Mouse (Mus musculus): ENCODE results near the gene Desi1. TPM values are rescaled to one million over a fixed set of nuclear protein-coding genes. Genes with fewer than 3 reads are reported as not detected.
A peak's percentile ranks its signal among the peaks of the same experiment; 100 is the strongest.

Desi1 gene
- 42.2 and 45.1 TPM in 2 replicates for polyA plus RNA-seq (2015; fragmentation: Nextera tagmentation; extraction: Ambion mirVana)

DNA sequence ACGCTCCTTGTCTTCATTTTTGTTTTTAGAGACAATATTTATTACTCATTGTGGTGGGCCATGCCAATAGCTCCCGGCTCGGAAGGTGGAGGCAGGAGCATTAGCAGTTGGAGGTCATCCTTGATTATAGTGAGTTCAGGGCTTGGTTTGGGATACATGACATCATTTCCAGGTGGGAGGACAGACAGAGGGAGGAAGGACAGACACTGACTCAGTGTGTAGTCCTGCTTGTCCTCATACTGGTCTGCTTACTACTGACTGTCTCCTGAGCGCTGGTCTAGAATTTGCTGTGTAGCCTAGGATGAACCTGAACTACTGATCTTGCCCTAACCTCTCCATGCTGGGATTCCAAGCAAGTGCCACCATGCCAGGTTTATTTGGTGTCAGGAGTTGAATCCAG lies at the start of gene Desi1:
TSS of gene Desi1 (minus strand) at position 101 of the 400 bp plus-strand sequence.
- Histone ChIP-seq H3K4me2 (no peak within 1 kb of the TSS), H3K4me3 (no peak within 1 kb of the TSS), H3K27me3 (no peaks in the 10 kb centered on the region), H3K27ac (no peak within 1 kb of the TSS), H3K4me1 (replicated peaks) (no peaks in the 10 kb centered on the region), H3K36me3 (peaks cover 90% of the 10 kb centered on the region), H3K9me3 (no peaks in the 10 kb centered on the region), H3K9ac (no peak within 1 kb of the TSS)
- 94% methylated on average over 4 of the region's 4 CpGs for WGBS
- ATAC-seq (ENCODE audit: low FRiP score), result no peak

- no peak overlapping the region for H3K4me2 ChIP-seq
- WGBS, result 37% methylated on average over 7 of the region's 7 CpGs
- H3K9ac ChIP-seq, result no peak overlapping the region
- no peaks in the 10 kb centered on the region for H3K36me3 ChIP-seq
- no peaks in the 10 kb centered on the region for H3K9me3 ChIP-seq
- H3K27ac ChIP-seq, result no peak overlapping the region
- no peaks in the 10 kb centered on the region for H3K4me1 ChIP-seq (replicated peaks)
- no peak for ATAC-seq (ENCODE audit: low FRiP score)
- H3K27me3 ChIP-seq, result peaks cover 3% of the 10 kb centered on the region; the same call in 1 of the 2 replicates
- no peak overlapping the region for H3K4me3 ChIP-seq
These were observed 47.5 kb upstream of the Desi1 start for GRCm38 (mm10) chr15:82081161-82081560.

- H3K9me3 ChIP-seq, result no peaks in the 10 kb centered on the region
- no peaks in the 10 kb centered on the region for H3K27me3 ChIP-seq
- H3K27ac ChIP-seq, result no peak overlapping the region
- no peak for ATAC-seq (ENCODE audit: low FRiP score)
- H3K36me3 ChIP-seq, result no peaks in the 10 kb centered on the region
- H3K4me3 ChIP-seq, result no peak overlapping the region
- H3K4me1 ChIP-seq (replicated peaks), result no peaks in the 10 kb centered on the region
- 70% methylated on average over 10 of the region's 10 CpGs for WGBS
- H3K9ac ChIP-seq, result no peak overlapping the region
- no peak overlapping the region for H3K4me2 ChIP-seq
These were observed 46.2 kb upstream of the Desi1 start for GRCm38 (mm10) chr15:82079883-82080282.

- no peak overlapping the region for H3K4me2 ChIP-seq
- no peak overlapping the region for H3K9ac ChIP-seq
- H3K27ac ChIP-seq, result no peak overlapping the region
- H3K27me3 ChIP-seq, result peaks cover 40% of the 10 kb centered on the region
- ATAC-seq (ENCODE audit: low FRiP score), result no peak
- peaks cover 6% of the 10 kb centered on the region; the same call in 1 of the 2 replicates for H3K4me1 ChIP-seq (replicated peaks)
- no peak overlapping the region for H3K4me3 ChIP-seq
- WGBS, result 93% methylated on average over 7 of the region's 7 CpGs
- H3K36me3 ChIP-seq, result no peaks in the 10 kb centered on the region
- no peaks in the 10 kb centered on the region for H3K9me3 ChIP-seq
These were observed 39.8 kb upstream of the Desi1 start for GRCm38 (mm10) chr15:82073490-82073889.

DNA sequence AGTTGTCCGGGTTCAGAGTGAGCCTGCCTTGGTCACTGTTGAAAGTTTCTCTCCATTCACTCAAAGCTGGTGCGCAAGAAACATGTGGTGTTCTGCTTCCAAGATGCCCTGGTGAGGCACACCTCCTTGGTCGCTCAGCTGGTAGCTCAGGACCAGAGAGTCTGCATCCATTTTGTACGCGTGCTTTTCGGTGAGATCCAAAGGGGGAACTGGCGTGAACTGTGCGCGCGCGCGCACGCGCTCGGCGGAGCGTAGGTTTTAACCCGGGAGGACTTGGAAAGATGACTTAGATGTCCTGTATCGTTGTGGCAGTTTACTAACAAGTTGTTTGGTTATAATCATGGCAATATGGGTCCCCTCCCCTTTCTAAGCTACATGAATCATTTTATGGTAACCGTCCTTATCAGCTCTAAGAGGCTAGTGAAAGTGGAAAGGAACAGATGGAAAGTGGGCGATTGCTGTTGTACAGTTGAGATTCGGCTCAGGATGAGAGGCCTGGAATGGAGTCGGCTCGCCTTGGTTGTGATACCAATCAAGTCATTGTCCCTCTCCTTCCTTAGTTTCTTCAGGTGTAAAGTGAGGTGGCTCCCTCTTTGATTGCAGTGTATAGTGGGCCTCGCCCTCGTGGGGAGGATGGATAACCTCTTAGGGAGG lies 38.3 kb upstream of the Desi1 start:
- H3K27me3 ChIP-seq, result peaks cover 50% of the 10 kb centered on the region
- H3K4me3 ChIP-seq, result no peak overlapping the region
- WGBS, result 91% methylated on average over 26 of the region's 26 CpGs
- peaks cover 6% of the 10 kb centered on the region; the same call in 1 of the 2 replicates for H3K4me1 ChIP-seq (replicated peaks)
- H3K27ac ChIP-seq, result no peak overlapping the region
- no peak overlapping the region for H3K4me2 ChIP-seq
- H3K9ac ChIP-seq, result no peak overlapping the region
- no peaks in the 10 kb centered on the region for H3K9me3 ChIP-seq
- H3K36me3 ChIP-seq, result no peaks in the 10 kb centered on the region
- ATAC-seq (ENCODE audit: low FRiP score), result no peak

DNA sequence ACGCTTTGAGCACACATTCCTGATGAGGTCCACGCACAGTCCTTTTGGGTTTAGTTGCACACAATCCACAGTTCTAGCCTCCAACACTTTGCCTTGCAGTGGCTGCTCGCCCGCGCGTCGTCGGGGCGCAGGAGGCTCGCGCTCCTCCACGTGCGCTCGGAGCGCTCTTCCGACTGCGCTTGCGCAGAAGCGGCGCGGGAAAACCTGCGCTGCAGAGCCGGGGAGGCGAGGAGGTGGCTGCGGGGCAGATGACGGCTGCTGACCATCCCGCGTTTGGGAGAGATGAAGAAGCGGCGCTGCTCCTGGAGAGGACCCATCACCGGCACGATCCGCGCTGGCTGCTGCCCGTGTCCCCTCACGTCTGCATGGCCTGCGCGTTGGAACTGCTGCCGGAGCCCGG lies 36.2 kb upstream of the Desi1 start, which contains the start of gene Mei1:
TSS of gene Mei1 (plus strand) at position 99 of the 400 bp plus-strand sequence.
- WGBS, result 21% methylated on average over 40 of the region's 40 CpGs
- ATAC-seq (ENCODE audit: low FRiP score), result no peak
- H3K27ac ChIP-seq, result no peak within 1 kb of the TSS
- peak within 1 kb of the TSS; percentile 24; the same call in 1 of the 2 replicates for H3K9ac ChIP-seq
- H3K9me3 ChIP-seq, result no peaks in the 10 kb centered on the region
- H3K4me2 ChIP-seq, result peak within 1 kb of the TSS; percentile 47
- peaks cover 6% of the 10 kb centered on the region; the same call in 1 of the 2 replicates for H3K4me1 ChIP-seq (replicated peaks)
- H3K27me3 ChIP-seq, result peaks cover 60% of the 10 kb centered on the region
- peak within 1 kb of the TSS; percentile 27 for H3K4me3 ChIP-seq
- no peaks in the 10 kb centered on the region for H3K36me3 ChIP-seq

DNA sequence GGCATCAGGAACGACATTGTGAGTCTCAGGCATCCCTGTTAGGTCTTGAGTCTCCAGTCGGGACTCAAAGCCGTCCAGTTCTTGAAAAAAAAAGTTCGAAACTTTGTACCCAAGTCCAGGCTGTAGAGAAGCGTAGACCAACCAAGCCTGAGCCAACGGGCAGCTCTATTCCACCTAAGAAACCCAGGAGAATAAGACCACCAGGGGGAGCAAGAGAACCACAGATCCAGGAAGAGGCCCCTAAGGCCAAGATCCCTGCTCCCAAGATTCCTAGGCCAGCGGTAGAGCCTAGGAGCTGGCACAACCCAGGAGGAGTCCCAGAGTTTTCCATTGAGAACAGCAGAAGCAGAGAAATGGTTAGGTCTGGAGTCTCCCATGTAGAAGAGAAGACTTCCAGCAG lies 31.8 kb upstream of the Desi1 start:
- peaks cover 69% of the 10 kb centered on the region for H3K27me3 ChIP-seq
- H3K4me1 ChIP-seq (replicated peaks), result peaks cover 6% of the 10 kb centered on the region; the same call in 1 of the 2 replicates
- no peak for ATAC-seq (ENCODE audit: low FRiP score)
- no peak overlapping the region for H3K4me2 ChIP-seq
- no peak overlapping the region for H3K27ac ChIP-seq
- no peak overlapping the region for H3K4me3 ChIP-seq
- 0 out of 2 replicates have a peak overlapping the region, but pooled peaks have one; percentile 29 for H3K9ac ChIP-seq
- 16% methylated on average over 7 of the region's 7 CpGs for WGBS
- no peaks in the 10 kb centered on the region for H3K36me3 ChIP-seq
- H3K9me3 ChIP-seq, result no peaks in the 10 kb centered on the region

DNA sequence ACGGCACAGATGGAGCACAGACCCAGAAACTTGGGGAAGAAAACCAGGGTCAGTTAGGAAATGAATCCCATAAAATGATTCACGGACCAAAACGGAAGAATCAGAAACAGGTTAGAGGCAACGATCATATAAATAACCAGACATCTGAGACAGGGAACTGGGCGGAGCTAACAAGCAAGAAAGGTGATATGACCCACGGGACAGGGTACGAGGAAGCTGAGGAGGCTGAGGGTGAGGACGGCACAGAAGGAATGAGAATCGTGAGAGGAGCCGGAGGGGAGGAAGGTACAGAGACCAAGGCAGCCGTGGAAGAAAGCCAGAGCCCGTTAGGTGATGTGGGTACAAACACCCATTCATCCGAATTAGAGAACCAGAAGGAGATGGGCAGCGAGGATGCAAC lies 30.2 kb upstream of the Desi1 start:
- H3K27ac ChIP-seq, result no peak overlapping the region
- H3K36me3 ChIP-seq, result no peaks in the 10 kb centered on the region
- H3K27me3 ChIP-seq, result peaks cover 59% of the 10 kb centered on the region
- no peak for ATAC-seq (ENCODE audit: low FRiP score)
- 75% methylated on average over 14 of the region's 14 CpGs for WGBS
- no peaks in the 10 kb centered on the region for H3K4me1 ChIP-seq (replicated peaks)
- H3K4me2 ChIP-seq, result no peak overlapping the region
- H3K9me3 ChIP-seq, result no peaks in the 10 kb centered on the region
- 0 out of 2 replicates have a peak overlapping the region, but pooled peaks have one; percentile 39 for H3K9ac ChIP-seq
- H3K4me3 ChIP-seq, result no peak overlapping the region

GRCm38 (mm10) chr15:82058719-82059201 lies 25.1 kb upstream of the Desi1 start, which contains the start of gene 4930407I10Rik:
TSS of gene 4930407I10Rik (plus strand) at chr15:82059151.
- H3K9me3 ChIP-seq, result no peaks in the 10 kb centered on the region
- peaks cover 26% of the 10 kb centered on the region for H3K27me3 ChIP-seq
- no peak within 1 kb of the TSS for H3K4me2 ChIP-seq
- H3K36me3 ChIP-seq, result no peaks in the 10 kb centered on the region
- no peak within 1 kb of the TSS for H3K9ac ChIP-seq
- no peak within 1 kb of the TSS for H3K27ac ChIP-seq
- no peak for ATAC-seq (ENCODE audit: low FRiP score)
- no peak within 1 kb of the TSS for H3K4me3 ChIP-seq
- 86% methylated on average over 1 of the region's 1 CpGs for WGBS
- H3K4me1 ChIP-seq (replicated peaks), result no peaks in the 10 kb centered on the region

DNA sequence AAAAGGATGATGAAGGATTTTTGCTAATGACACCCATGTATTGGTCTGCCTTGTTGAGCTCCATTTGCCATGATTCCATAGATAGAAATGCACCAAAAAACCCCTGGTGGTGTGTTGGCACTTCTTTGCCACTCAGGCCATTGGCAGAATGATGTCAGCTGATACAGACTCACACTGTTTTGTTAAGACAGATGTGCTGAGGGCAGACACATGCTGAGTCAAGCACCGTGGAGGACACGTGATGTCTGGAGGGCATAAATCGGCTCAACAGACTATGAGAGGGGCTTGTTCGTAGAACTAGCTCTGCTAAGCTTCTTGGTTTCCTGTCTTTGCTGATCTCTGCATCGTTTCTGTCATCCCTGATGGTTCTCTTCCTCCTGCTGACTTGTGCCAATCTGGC lies 18.9 kb upstream of the Desi1 start:
- 77% methylated on average over 5 of the region's 5 CpGs for WGBS
- H3K9me3 ChIP-seq, result no peaks in the 10 kb centered on the region
- H3K27me3 ChIP-seq, result peaks cover 24% of the 10 kb centered on the region; the same call in 1 of the 2 replicates
- no peaks in the 10 kb centered on the region for H3K36me3 ChIP-seq
- ATAC-seq (ENCODE audit: low FRiP score), result no peak
- H3K4me1 ChIP-seq (replicated peaks), result peaks cover 5% of the 10 kb centered on the region; the same call in 1 of the 2 replicates
- H3K9ac ChIP-seq, result no peak overlapping the region
- no peak overlapping the region for H3K4me3 ChIP-seq
- no peak overlapping the region for H3K27ac ChIP-seq
- H3K4me2 ChIP-seq, result no peak overlapping the region

- Histone ChIP-seq H3K9me3 (no peaks in the 10 kb centered on the region), H3K36me3 (peaks cover 13% of the 10 kb centered on the region), H3K27ac (peak within 1 kb of the TSS; percentile 89), H3K4me3 (peak within 1 kb of the TSS; percentile 99), H3K4me2 (peak within 1 kb of the TSS; percentile 99), H3K9ac (peak within 1 kb of the TSS; percentile 97), H3K27me3 (peaks cover 11% of the 10 kb centered on the region; the same call in 1 of the 2 replicates), H3K4me1 (replicated peaks) (peaks cover 28% of the 10 kb centered on the region)
- peak; percentile 91 for ATAC-seq (ENCODE audit: low FRiP score)
- WGBS, result under 1% methylated on average over 72 of the region's 74 CpGs
These were observed 13.6 kb upstream of the Desi1 start, which contains the start of gene Snu13 for GRCm38 (mm10) chr15:82047080-82047883. TSS of gene Snu13 (minus strand) at chr15:82047598.

Measured in hindbrain, embryonic 13.5 days (tissue).